In the genomic region with DNA sequence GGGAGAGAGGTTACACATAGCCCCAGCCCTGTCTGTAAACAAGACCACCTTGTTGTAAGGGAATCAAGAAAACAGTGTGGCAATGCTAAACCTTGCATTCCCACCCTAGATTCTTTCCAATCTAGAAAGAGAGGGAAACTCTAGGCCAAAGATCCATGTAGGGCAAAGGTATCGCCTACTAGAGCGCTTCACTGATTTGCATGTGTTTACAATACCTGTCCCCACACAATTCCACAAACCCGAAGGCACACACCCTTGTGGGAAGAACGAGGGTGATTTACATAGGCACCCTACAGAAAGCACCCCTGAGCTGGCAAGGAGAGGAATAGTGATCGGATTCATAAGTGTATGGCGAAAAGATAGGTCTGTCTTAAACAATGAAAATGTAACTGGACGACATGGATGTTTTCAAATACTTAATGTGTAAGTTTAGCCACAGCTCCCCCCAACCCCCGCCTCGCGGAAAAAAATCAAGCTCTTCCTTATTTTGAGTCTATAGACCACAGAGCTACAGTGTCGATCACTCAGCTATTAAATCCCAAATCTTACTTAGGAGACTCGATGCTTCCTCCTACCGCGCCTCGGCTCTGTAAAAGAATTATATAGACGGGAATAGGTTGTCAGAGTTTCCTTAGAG, we compare ENCODE assay signal across 8 mouse cellular contexts. TPM values are rescaled to one million over a fixed set of nuclear protein-coding genes. Genes with fewer than 3 reads are reported as not detected.
DNase-seq lines count a peak whose midpoint lies in the region; ATAC-seq and TF ChIP-seq lines count a peak whose summit lies in the region.
"Had no signal": no experiment of that assay in that cellular context is flagged by ENCODE, and none has a peak within 500 bp of the region (broad histone marks: within the 10 kb centered on the region; RNA-seq: fewer than 3 reads in every experiment).

No protein-coding gene starts in this region.

- H3K79me2 ChIP-seq in liver, adult 2 months (ENCODE audit: control insufficient read depth, insufficient read depth, low read length): peaks cover 26% of the 10 kb centered on the region; the same call in 1 of the 2 replicates

- peaks cover 10% of the 10 kb centered on the region; the same call in 1 of the 2 replicates for H3K4me1 ChIP-seq in liver, adult 2 months (ENCODE audit: control insufficient read depth, insufficient read depth, low read length)
- peaks cover 11% of the 10 kb centered on the region for H3K4me1 ChIP-seq in forebrain, embryonic 15.5 days
- H3K4me1 ChIP-seq in liver, embryonic 12.5 days: peaks cover 39% of the 10 kb centered on the region
- peaks cover 18% of the 10 kb centered on the region for H3K4me1 ChIP-seq in neural tube, embryonic 15.5 days

- H3K9ac ChIP-seq in liver, adult 2 months (ENCODE audit: low read depth, low read length): peak overlapping the region; percentile 78
- H3K9ac ChIP-seq in forebrain, embryonic 15.5 days (replicated peaks): no peak overlapping the region
- no peak overlapping the region for H3K9ac ChIP-seq in liver, embryonic 12.5 days
- no peak overlapping the region for H3K9ac ChIP-seq in neural tube, embryonic 15.5 days (replicated peaks)

- no peaks in the 10 kb centered on the region for H3K36me3 ChIP-seq in liver, adult 2 months (ENCODE audit: control insufficient read depth, insufficient read depth, low read length)
- H3K36me3 ChIP-seq in forebrain, embryonic 15.5 days: no peaks in the 10 kb centered on the region
- no peaks in the 10 kb centered on the region for H3K36me3 ChIP-seq in liver, embryonic 12.5 days
- no peaks in the 10 kb centered on the region for H3K36me3 ChIP-seq in neural tube, embryonic 15.5 days

- H3K9me3 ChIP-seq in forebrain, embryonic 15.5 days: no peaks in the 10 kb centered on the region
- no peaks in the 10 kb centered on the region for H3K9me3 ChIP-seq in liver, embryonic 12.5 days (replicated peaks)
- no peaks in the 10 kb centered on the region for H3K9me3 ChIP-seq in neural tube, embryonic 15.5 days (replicated peaks)

- no peak for TF ChIP-seq POLR2A in liver, adult 2 months (IDR thresholded peaks at IDR 0.05; ENCODE audit: extremely low read depth, insufficient read depth, low read length)

- no peak for TF ChIP-seq CTCF in liver, adult 2 months (IDR thresholded peaks at IDR 0.05; ENCODE audit: low read depth, low read length)

- peak overlapping the region; percentile 77 for H3K4me3 ChIP-seq in liver, adult 2 months (ENCODE audit: insufficient read depth, low read depth, low read length)
- peak overlapping the region; percentile 48 for H3K4me3 ChIP-seq in forebrain, embryonic 15.5 days
- peak overlapping the region; percentile 62 for H3K4me3 ChIP-seq in liver, embryonic 12.5 days
- H3K4me3 ChIP-seq in neural tube, embryonic 15.5 days (replicated peaks): peak overlapping the region; percentile 49

- 13% methylated on average over 16 of the region's 16 CpGs for WGBS in liver, adult 2 months
- 29% methylated on average over 16 of the region's 16 CpGs for WGBS in forebrain, embryonic 15.5 days
- WGBS in liver, embryonic 12.5 days (ENCODE audit: insufficient replicate concordance): 20% methylated on average over 16 of the region's 16 CpGs
- 27% methylated on average over 16 of the region's 16 CpGs for WGBS in neural tube, embryonic 15.5 days

- ATAC-seq in forebrain, embryonic 15.5 days (replicated peaks): no peak
- ATAC-seq in liver, embryonic 12.5 days: no peak
- no peak for ATAC-seq in neural tube, embryonic 15.5 days (ENCODE audit: low FRiP score)

- DNase-seq in liver, adult 2 months (ENCODE audit: extremely low read depth, low read depth, low spot score): peak; percentile 77
- no peak for DNase-seq in liver
- DNase-seq in cerebellum, adult 11-12 months: no peak
- no peak for DNase-seq in thymus, postnatal 10 days (ENCODE audit: low spot score in 2 of 2)
- DNase-seq: adrenal gland, postnatal 25 days had no signal

- peak overlapping the region; percentile 79 for H3K27ac ChIP-seq in liver, adult 2 months (replicated peaks; ENCODE audit: insufficient read depth, low read depth, low read length)
- H3K27ac ChIP-seq in forebrain, embryonic 15.5 days (replicated peaks): no peak overlapping the region
- H3K27ac ChIP-seq in liver, embryonic 12.5 days: no peak overlapping the region
- no peak overlapping the region for H3K27ac ChIP-seq in neural tube, embryonic 15.5 days (replicated peaks)

- no peaks in the 10 kb centered on the region for H3K27me3 ChIP-seq in liver, adult 2 months (ENCODE audit: control insufficient read depth, insufficient read depth, low read length)
- peaks cover 7% of the 10 kb centered on the region; the same call in 1 of the 2 replicates for H3K27me3 ChIP-seq in forebrain, embryonic 15.5 days
- peaks cover 46% of the 10 kb centered on the region for H3K27me3 ChIP-seq in liver, embryonic 12.5 days (replicated peaks)
- H3K27me3 ChIP-seq in neural tube, embryonic 15.5 days (replicated peaks): peaks cover 15% of the 10 kb centered on the region; the same call in 1 of the 2 replicates

- H3K4me2 ChIP-seq in forebrain, embryonic 15.5 days (replicated peaks): no peak overlapping the region
- H3K4me2 ChIP-seq in liver, embryonic 12.5 days: peak overlapping the region; percentile 75
- peak overlapping the region; percentile 78 for H3K4me2 ChIP-seq in neural tube, embryonic 15.5 days

RNA-seq across cellular contexts. Expression of a gene that starts 1.1 kb away (rescaled TPM):
- total RNA-seq in liver, adult 2 months (2014; rRNA removed): 17.7 and 24.7 TPM in 2 replicates
- 5.3 and 6.6 TPM in 2 replicates for polyA plus RNA-seq in liver, adult 2 months (2012; rRNA removed)
- polyA plus RNA-seq in forebrain, embryonic 15.5 days (2015; fragmentation: Nextera tagmentation; extraction: Ambion mirVana): 3.5 and 3.7 TPM in 2 replicates
- 5.3 and 7.3 TPM in 2 replicates for polyA plus RNA-seq in liver, embryonic 12.5 days (2016; fragmentation: Nextera tagmentation; extraction: Ambion mirVana)
- 8.8 and 11.5 TPM in 2 replicates for polyA plus RNA-seq in neural tube, embryonic 15.5 days (2015; fragmentation: Nextera tagmentation; extraction: Ambion mirVana)

RNA-seq across cellular contexts. Expression of a gene that starts 47.0 kb away (rescaled TPM):
- total RNA-seq in liver, adult 2 months (2014; rRNA removed): 12.7 and 14.0 TPM in 2 replicates
- polyA plus RNA-seq in liver, adult 2 months (2012; rRNA removed): 10.3 and 10.7 TPM in 2 replicates
- polyA plus RNA-seq in forebrain, embryonic 15.5 days (2015; fragmentation: Nextera tagmentation; extraction: Ambion mirVana): 17.9 and 18.4 TPM in 2 replicates
- 13.4 and 14.1 TPM in 2 replicates for polyA plus RNA-seq in liver, embryonic 12.5 days (2016; fragmentation: Nextera tagmentation; extraction: Ambion mirVana)
- 15.0 and 15.3 TPM in 2 replicates for polyA plus RNA-seq in neural tube, embryonic 15.5 days (2015; fragmentation: Nextera tagmentation; extraction: Ambion mirVana)
